Mouse (Mus musculus) cerebellum, adult 2 months (tissue): ENCODE measurements around the gene Vmn1r127.
"Not testable (repeated sequence)": the region's sequence is repeated elsewhere in the genome, so short reads cannot be mapped to it uniquely, and the experiment has no call there.

ENCODE experiments used
- CTCF ChIP-seq: fragments of 200-500 bp; IDR thresholded peaks from 2 replicates; pipeline ENCODE4 v1.5.1; 2011; ENCODE audit warnings: low read depth, mild to moderate bottlenecking, control low read depth, low read length, moderate library complexity, borderline replicate concordance; ENCODE audit not compliant: insufficient read depth
- POLR2A ChIP-seq: fragments of 200-500 bp; IDR thresholded peaks from 2 replicates; pipeline ENCODE4 v1.6.1; 2011; ENCODE audit warnings: low read length, control low read depth, borderline replicate concordance; ENCODE audit not compliant: insufficient read depth

DNA sequence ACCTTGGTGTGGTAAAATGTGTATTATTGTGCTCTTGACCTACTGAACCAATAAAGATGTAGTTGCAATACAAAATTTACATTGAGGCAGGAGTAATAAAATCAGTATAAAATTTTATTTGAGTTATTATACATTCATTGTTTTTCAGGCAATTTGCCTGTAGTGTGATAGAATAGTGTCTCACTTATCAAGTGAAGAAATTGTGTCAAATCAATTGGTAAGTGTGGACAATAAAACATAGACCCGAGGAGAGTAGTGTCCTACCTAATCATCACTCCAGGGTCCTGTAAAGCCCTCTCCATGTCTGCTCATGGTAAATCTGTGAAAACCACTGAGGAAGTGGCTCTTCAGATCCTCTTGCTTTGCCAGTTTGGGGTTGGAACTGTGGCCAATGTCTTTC, 29.4 kb upstream of the Vmn1r127 start, which contains the start of gene Vmn1r128:
- not testable (repeated sequence) for TF ChIP-seq POLR2A, CTCF
